Mouse (Mus musculus): ENCODE data around the gene Ankrd33b.

GRCm38 (mm10) chr15:31412436-31412835 is 44.9 kb upstream of the Ankrd33b start:
- TF ChIP-seq CTCF (conservative IDR thresholded peaks at IDR 0.05 in 1 of 2, IDR thresholded peaks at IDR 0.05 in 1 of 2; ENCODE audit: low read depth in 2 of 2, low read length in 2 of 2) (no peak), SIN3A (IDR thresholded peaks at IDR 0.05; ENCODE audit: low read length) (no peak), UBTF (IDR thresholded peaks at IDR 0.05; ENCODE audit: low read depth, low read length) (no peak), POLR2A (IDR thresholded peaks at IDR 0.05; ENCODE audit: low read depth, low read length) (no peak), JUND (conservative IDR thresholded peaks at IDR 0.05; ENCODE audit: low read depth, low read length) (no peak), NELFE (IDR thresholded peaks at IDR 0.05; ENCODE audit: low read depth, low read length) (no peak), GABPA (IDR thresholded peaks at IDR 0.05; ENCODE audit: insufficient replicate concordance, low read depth, low read length) (no peak), ZNF384 (IDR thresholded peaks at IDR 0.05; ENCODE audit: low read depth, low read length) (no peak), MXI1 (IDR thresholded peaks at IDR 0.05; ENCODE audit: low read depth, low read length) (no peak), ZKSCAN1 (IDR thresholded peaks at IDR 0.05; ENCODE audit: borderline replicate concordance, low read depth, low read length) (no peak), EP300 (IDR thresholded peaks at IDR 0.05; ENCODE audit: low read length) (no peak), CHD2 (IDR thresholded peaks at IDR 0.05; ENCODE audit: low read length) (no peak), USF1 (IDR thresholded peaks at IDR 0.05; ENCODE audit: low read depth, low read length) (no peak)
